Mouse (Mus musculus) hindbrain, embryonic 15.5 days (tissue): ENCODE measurements at regions not wholly inside any gene's neighbourhood (a gene's known extent, or its start where the extent isn't known, plus 50 kb on each side); places are given as distances from the start of the nearest gene placed in this dataset.
A peak's percentile ranks its signal among the peaks of the same experiment; 100 is the strongest.

Experiments used
- ATAC-seq: fragments of 200-750 bp; cut with Nextera tagmentation; 2 replicates; pipeline ENCODE4 v1.8.0; 2017; ENCODE audit warnings: low read depth, moderate number of reproducible peaks, moderate TSS enrichment; ENCODE audit not compliant: low FRiP score
- H3K27ac ChIP-seq: fragments of 300-500 bp; sonication (generic); replicated peaks from 2 replicates; pipeline ENCODE4 v1.5.1; 2015; ENCODE audit warnings: mild to moderate bottlenecking, inconsistent platforms
- H3K27me3 ChIP-seq: fragments of 300-500 bp; sonication (generic); 2 replicates; pipeline ENCODE4 v1.6.1; 2015; ENCODE audit warnings: control low read depth, inconsistent platforms
- H3K36me3 ChIP-seq: fragments of 300-500 bp; sonication (generic); 2 replicates; pipeline ENCODE4 v1.6.1; 2015; ENCODE audit warnings: control low read depth, inconsistent platforms
- H3K4me1 ChIP-seq: fragments of 300-500 bp; sonication (generic); replicated peaks from 2 replicates; pipeline ENCODE4 v1.6.1; 2015; ENCODE audit warnings: control low read depth, inconsistent platforms
- H3K4me2 ChIP-seq: fragments of 300-500 bp; sonication (generic); 2 replicates; pipeline ENCODE4 v1.6.1; 2015; ENCODE audit warnings: moderate library complexity, mild to moderate bottlenecking, inconsistent platforms
- H3K4me3 ChIP-seq: fragments of 300-500 bp; sonication (generic); 2 replicates; pipeline ENCODE4 v1.5.1; 2015; ENCODE audit warnings: mild to moderate bottlenecking, inconsistent platforms
- H3K9ac ChIP-seq: fragments of 300-500 bp; sonication (generic); 2 replicates; pipeline ENCODE4 v1.6.1; 2015; ENCODE audit warnings: inconsistent platforms
- H3K9me3 ChIP-seq: fragments of 300-500 bp; sonication (generic); 2 replicates; pipeline ENCODE4 v1.6.1; 2016; ENCODE audit warnings: control low read depth, inconsistent platforms
- WGBS: fragments of 180-500 bp; shearing (Covaris S2); methylation state at CpG from one replicate; pipeline ENCODE4 v1.1.7; 2015; 5-methylcytosine and 5-hydroxymethylcytosine counted together

- H3K9me3 ChIP-seq: no peaks in the 10 kb centered on the region
- H3K9ac ChIP-seq: no peak overlapping the region
- no peak overlapping the region for H3K4me3 ChIP-seq
- no peak overlapping the region for H3K27ac ChIP-seq
- no peaks in the 10 kb centered on the region for H3K27me3 ChIP-seq
- ATAC-seq: no peak
- no peak overlapping the region for H3K4me2 ChIP-seq
- H3K36me3 ChIP-seq: no peaks in the 10 kb centered on the region
- 0 out of 2 replicates have a peak, but pooled peaks cover 4% of the 10 kb centered on the region for H3K4me1 ChIP-seq
- 96% methylated on average over 1 of the region's 1 CpGs for WGBS
These were observed 77.2 kb downstream of the Gm10604 start for GRCm38 (mm10) chr4:11903861-11904260.

- H3K4me2 ChIP-seq: no peak overlapping the region
- WGBS: 90% methylated on average over 5 of the region's 5 CpGs
These were observed 77.7 kb downstream of the Gm10604 start for GRCm38 (mm10) chr4:11903401-11903800.

DNA sequence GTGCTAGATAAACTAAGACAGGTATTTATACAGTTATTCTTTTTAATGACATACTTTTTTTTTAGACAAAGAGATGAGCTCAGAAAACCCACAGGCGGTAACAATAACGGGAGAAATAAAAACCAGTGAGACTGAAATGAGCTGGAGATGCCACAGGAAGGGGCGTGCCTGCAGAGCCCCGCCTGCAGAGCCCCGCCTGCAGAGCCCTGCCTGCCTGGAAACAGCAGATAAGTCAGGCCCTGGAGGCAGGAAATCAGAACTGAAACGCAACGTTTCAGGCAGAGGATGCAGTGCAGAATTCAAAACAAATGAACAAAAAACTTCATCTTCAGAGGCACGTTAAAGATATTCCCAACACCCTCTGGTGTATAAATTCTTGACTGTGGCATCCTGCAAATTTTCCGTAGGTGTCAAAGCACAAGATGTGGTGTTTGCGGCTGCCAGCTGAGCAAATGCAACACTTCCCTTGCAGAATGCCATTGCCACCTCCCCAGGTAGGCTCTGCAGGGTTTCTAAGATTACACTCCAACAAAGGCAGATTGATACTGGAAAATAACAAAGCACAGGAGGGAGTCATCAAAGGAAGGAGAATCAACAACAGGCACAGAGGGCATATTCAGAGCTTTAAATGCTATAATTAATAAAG is 81.0 kb downstream of the Gm10604 start:
- 15% methylated on average over 10 of the region's 10 CpGs for WGBS
- Histone ChIP-seq H3K36me3 (no peaks in the 10 kb centered on the region), H3K4me2 (peak overlapping the region; percentile 27; the same call in 1 of the 2 replicates), H3K9ac (no peak overlapping the region), H3K27me3 (no peaks in the 10 kb centered on the region), H3K9me3 (no peaks in the 10 kb centered on the region), H3K4me3 (no peak overlapping the region), H3K27ac (no peak overlapping the region; the same call in 1 of the 2 replicates), H3K4me1 (0 out of 2 replicates have a peak, but pooled peaks cover 4% of the 10 kb centered on the region)
- ATAC-seq: no peak

More at GRCm38 (mm10) chr4:11903401-11903800, 77.7 kb downstream of the Gm10604 start:
- H3K4me3 ChIP-seq: no peak overlapping the region
- H3K27me3 ChIP-seq: no peaks in the 10 kb centered on the region
- ATAC-seq: no peak
- H3K9ac ChIP-seq: no peak overlapping the region
- H3K27ac ChIP-seq: no peak overlapping the region
- no peaks in the 10 kb centered on the region for H3K9me3 ChIP-seq
- no peaks in the 10 kb centered on the region for H3K36me3 ChIP-seq
- H3K4me1 ChIP-seq: 0 out of 2 replicates have a peak, but pooled peaks cover 4% of the 10 kb centered on the region

DNA sequence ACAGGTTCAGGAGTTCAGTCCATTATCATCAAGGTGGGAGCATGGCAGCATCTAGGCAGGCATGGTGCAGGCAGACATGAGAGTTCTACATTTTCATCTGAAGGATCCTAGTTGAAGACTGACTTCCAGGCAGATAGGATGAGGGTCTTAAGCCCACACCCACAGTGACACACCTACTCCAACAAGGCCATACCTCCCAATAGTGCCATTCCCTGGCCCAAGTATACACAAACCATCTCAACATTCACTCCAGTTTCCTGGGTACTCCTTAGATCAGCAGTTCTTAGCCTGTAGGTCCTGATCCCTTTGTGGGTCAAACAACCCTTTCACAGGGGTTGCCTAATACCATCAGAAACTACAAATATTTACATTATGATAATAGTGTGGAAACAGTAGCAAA is 83.8 kb downstream of the Gm10604 start:
- Histone ChIP-seq H3K4me1 (0 out of 2 replicates have a peak, but pooled peaks cover 4% of the 10 kb centered on the region), H3K4me2 (no peak overlapping the region), H3K27ac (no peak overlapping the region), H3K27me3 (no peaks in the 10 kb centered on the region), H3K4me3 (no peak overlapping the region), H3K9ac (no peak overlapping the region), H3K9me3 (no peaks in the 10 kb centered on the region), H3K36me3 (no peaks in the 10 kb centered on the region)
- ATAC-seq: no peak

DNA sequence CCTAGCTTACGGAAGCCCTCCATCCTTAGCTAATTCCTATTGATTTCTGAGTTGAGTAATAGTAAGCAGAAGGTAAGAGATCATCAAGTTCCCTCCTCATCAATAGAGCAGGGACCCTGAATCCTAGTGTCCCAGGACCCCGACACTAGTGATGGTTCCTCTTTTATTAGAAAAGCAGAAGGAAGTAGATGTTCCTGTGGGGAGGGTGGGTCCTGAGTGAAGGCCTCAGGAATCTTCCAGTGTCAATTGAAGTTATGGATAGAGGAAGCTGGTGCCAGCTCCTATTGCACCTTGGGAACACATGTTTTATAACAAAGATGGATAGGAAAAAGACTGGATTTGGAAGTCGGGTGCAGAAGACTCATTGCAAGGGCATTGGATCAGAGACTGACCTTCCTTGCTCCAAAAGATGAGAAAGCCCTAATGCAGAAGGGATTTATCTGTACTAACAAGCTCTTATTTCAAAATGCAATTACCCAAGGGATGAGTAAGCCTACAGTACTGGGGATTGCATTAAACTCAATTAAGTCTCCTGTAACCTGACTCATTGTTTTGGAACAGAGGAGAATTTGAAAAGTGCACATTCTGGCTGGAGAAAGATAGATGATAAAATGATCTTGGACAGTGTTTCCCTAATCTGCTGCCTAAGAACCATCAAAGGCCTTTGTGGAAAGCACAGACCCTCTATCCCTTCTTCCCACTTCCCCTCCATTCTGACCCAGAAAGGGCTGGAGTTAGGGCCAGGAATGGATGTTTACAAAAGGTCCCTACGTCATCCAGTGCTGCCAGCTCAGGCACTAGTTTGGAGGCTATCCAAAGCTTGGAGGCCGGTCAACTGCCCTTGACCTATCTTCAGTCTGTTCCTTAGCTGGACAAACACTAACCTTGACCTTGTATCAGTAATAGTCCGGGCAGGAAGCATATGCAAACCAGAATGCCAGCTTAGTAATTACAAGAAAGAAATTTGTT is 84.9 kb downstream of the Gm10604 start:
- Histone ChIP-seq H3K9me3 (no peaks in the 10 kb centered on the region), H3K27me3 (no peaks in the 10 kb centered on the region), H3K4me3 (no peak overlapping the region), H3K4me2 (no peak overlapping the region), H3K36me3 (no peaks in the 10 kb centered on the region), H3K9ac (no peak overlapping the region), H3K4me1 (0 out of 2 replicates have a peak, but pooled peaks cover 4% of the 10 kb centered on the region), H3K27ac (no peak overlapping the region)
- ATAC-seq: no peak
- whole genome bisulfite sequencing: 87% methylated on average over 6 of the region's 6 CpGs

GRCm38 (mm10) chr4:11893560-11894205 is 87.4 kb downstream of the Gm10604 start:
- Histone ChIP-seq H3K4me2 (no peak overlapping the region), H3K9me3 (no peaks in the 10 kb centered on the region), H3K27me3 (no peaks in the 10 kb centered on the region), H3K4me3 (no peak overlapping the region), H3K4me1 (no peaks in the 10 kb centered on the region), H3K9ac (no peak overlapping the region), H3K36me3 (no peaks in the 10 kb centered on the region), H3K27ac (no peak overlapping the region)
- 60% methylated on average over 9 of the region's 9 CpGs for WGBS
- 0 out of 2 replicates have a peak, but pooled peaks have one; percentile 34 for ATAC-seq

DNA sequence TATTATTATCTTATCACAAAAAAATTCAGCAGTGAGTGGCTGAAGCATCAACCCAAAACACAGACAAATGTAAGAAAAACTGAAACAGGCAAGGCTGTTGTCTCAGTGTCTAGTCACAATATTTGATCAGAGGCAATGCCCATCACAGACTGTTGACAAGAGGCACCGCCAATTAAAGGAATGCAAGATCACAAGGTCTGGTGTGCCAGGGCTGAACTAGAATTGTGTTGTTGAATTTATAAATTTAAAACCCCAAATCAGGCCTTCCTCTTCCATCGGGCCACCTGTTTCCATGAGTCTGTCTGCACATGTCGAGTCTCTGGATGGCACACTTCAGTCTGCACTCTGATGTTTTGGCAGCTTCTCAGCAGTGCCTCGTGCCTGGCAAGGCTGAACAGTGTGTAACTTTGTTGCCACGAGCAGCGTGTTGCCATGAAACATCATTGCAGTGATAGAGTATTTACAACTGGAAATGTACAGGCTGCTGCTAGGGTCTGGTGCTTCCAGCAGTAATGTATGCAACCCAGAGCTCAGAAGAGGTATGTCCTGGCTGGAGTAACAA is 91.9 kb downstream of the Gm10604 start:
- H3K4me3 ChIP-seq: no peak overlapping the region
- no peak overlapping the region for H3K27ac ChIP-seq
- no peaks in the 10 kb centered on the region for H3K27me3 ChIP-seq
- no peaks in the 10 kb centered on the region for H3K36me3 ChIP-seq
- WGBS: 55% methylated on average over 6 of the region's 6 CpGs
- peak; percentile 61 for ATAC-seq
- H3K9me3 ChIP-seq: no peaks in the 10 kb centered on the region
- H3K9ac ChIP-seq: no peak overlapping the region
- 0 out of 2 replicates have a peak, but pooled peaks cover 3% of the 10 kb centered on the region for H3K4me1 ChIP-seq
- no peak overlapping the region for H3K4me2 ChIP-seq

DNA sequence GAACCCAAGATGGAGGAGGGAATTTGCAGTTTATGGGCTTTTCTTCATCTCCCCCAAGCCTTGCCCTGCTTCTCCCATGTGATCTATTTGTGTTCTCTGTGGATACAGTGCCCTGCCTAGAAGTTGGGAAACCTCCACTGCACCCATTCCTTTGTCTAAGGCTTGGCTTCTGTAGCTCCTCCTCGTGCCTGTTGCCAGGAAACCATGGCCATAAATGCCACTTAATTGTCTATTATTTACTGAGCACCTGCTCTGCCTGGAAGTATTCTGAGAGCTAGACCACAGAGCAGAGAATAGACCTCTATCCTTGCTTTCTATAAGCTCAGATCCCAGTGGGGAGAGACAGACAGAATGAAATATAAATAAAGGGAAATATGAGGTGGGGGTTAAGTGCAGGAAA is 93.7 kb downstream of the Gm10604 start:
- Histone ChIP-seq H3K4me1 (0 out of 2 replicates have a peak, but pooled peaks cover 3% of the 10 kb centered on the region), H3K9ac (no peak overlapping the region), H3K9me3 (no peaks in the 10 kb centered on the region), H3K36me3 (no peaks in the 10 kb centered on the region), H3K4me2 (no peak overlapping the region), H3K4me3 (no peak overlapping the region), H3K27me3 (no peaks in the 10 kb centered on the region), H3K27ac (no peak overlapping the region)
- 3% methylated on average over 1 of the region's 1 CpGs for WGBS
- peak; percentile 70; the same call in 1 of the 2 replicates for ATAC-seq

DNA sequence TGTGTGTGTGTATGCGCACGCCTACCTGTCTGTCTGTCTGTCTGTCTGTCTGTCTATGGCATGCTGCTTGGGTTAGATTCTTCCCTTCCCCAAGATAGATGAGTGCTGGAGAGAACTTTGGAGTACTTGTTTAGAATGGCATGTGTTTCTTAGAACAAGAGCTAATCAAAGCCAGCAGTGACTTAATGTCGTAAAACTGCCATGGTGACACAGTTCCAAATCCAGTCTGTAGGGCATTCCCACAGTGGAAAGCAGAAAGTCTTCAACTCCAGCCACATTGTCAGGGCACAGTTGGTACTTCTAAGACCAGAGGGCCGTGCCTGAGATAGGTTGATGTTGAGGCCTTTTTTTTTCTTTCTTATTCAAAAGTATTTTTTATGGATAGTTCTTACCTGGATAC is 95.6 kb downstream of the Gm10604 start:
- Histone ChIP-seq H3K27me3 (no peaks in the 10 kb centered on the region), H3K27ac (no peak overlapping the region), H3K9me3 (no peaks in the 10 kb centered on the region), H3K9ac (no peak overlapping the region), H3K4me3 (no peak overlapping the region), H3K4me1 (0 out of 2 replicates have a peak, but pooled peaks cover 3% of the 10 kb centered on the region), H3K36me3 (no peaks in the 10 kb centered on the region), H3K4me2 (no peak overlapping the region)
- 87% methylated on average over 4 of the region's 4 CpGs for WGBS
- no peak for ATAC-seq

DNA sequence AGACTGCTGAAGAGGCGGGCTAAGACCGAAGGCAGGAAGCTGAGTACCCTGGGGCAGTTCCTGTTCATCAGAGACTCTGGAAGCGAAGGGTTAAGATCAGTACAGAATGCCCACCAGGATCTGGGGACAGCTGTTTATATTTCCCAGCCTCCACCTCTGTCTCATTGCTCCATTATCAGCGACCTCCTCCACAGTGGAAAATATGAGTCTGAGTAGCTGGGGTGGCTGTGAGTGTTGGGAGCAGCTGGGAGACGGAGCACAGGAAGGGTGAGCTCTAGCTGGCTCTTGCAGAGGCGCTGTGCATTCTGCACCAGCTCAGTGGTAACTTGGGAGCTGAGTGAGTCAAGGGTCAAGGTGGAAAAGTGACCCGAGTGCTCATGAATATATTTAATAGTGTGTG is 96.2 kb downstream of the Gm10604 start:
- H3K4me1 ChIP-seq: 0 out of 2 replicates have a peak, but pooled peaks cover 3% of the 10 kb centered on the region
- H3K4me2 ChIP-seq: no peak overlapping the region
- 65% methylated on average over 7 of the region's 7 CpGs for WGBS
- H3K9me3 ChIP-seq: no peaks in the 10 kb centered on the region
- no peaks in the 10 kb centered on the region for H3K36me3 ChIP-seq
- no peak overlapping the region for H3K9ac ChIP-seq
- ATAC-seq: no peak
- no peak overlapping the region for H3K4me3 ChIP-seq
- H3K27me3 ChIP-seq: no peaks in the 10 kb centered on the region
- no peak overlapping the region for H3K27ac ChIP-seq

DNA sequence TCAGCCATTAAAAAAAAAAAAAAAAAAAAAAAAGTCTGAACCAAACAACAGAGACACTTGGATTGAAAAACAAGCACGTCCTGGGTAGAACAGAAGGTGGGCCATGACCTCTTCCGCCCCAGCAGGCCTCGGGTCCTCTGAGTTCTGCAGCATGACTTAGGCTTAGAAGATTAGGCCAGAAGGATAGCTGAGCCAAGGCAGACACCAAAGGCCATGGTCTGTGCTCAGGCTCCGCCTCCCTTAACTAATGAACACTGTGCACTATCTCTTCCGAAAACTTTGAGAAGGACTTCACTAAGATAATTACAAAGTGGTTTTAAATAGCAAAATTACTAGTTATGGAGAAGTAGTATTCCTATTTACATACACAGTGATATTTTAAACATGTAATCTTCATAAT is 97.8 kb downstream of the Gm10604 start:
- 71% methylated on average over 5 of the region's 5 CpGs for WGBS

More for the DNA sequence above, 97.8 kb downstream of the Gm10604 start:
- no peak overlapping the region for H3K4me2 ChIP-seq
- H3K4me3 ChIP-seq: no peak overlapping the region
- H3K27me3 ChIP-seq: no peaks in the 10 kb centered on the region
- H3K27ac ChIP-seq: no peak overlapping the region
- no peaks in the 10 kb centered on the region for H3K36me3 ChIP-seq
- 0 out of 2 replicates have a peak, but pooled peaks cover 3% of the 10 kb centered on the region for H3K4me1 ChIP-seq
- ATAC-seq: no peak
- H3K9me3 ChIP-seq: no peaks in the 10 kb centered on the region; the same call in 1 of the 2 replicates
- H3K9ac ChIP-seq: no peak overlapping the region
